8 mouse cellular contexts compared by ENCODE assay signal in the genomic region with DNA sequence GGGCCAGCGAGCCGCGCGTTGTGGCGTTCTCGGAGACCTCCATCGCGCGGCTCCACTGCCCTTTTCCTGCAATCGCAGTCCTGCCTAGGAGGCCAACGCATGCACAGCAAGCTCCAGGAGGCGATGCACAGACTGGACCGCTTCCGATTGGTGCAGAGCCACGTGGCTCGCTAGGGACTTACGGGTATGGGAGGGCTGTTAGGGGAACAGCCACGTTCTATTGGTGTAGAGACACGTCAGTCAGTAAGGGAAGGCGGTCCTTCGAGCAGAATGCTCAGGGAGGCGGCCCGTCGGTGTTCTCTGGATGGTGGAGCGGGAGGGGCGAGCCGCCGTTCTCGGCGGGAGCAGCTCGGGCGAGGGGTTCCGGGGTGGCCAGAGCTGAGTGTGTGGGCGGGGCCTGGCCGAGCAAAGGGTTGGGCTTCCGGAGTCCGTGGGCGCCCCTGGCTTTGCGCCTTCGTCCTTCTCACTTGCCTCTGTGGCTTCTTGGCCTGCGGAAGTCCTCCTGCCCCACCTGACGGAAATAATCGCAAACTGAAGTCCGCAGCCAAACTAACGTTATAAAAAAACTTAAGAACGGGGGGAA. TPM values are rescaled to one million over a fixed set of nuclear protein-coding genes. Genes with fewer than 3 reads are reported as not detected.
DNase-seq lines count a peak whose midpoint lies in the region; ATAC-seq lines count a peak whose summit lies in the region.

B3gntl1 (minus strand) TSS at position 164 of the 583 bp plus-strand sequence.

- peak; percentile 98 to 99 for DNase-seq in adrenal gland, adult 18-20 months (ENCODE audit: low spot score in 2 of 2)
- peak; percentile 96 for DNase-seq in embryo, embryonic 11 days
- DNase-seq in gastrocnemius, postnatal 25 days, result peak; percentile 99
- DNase-seq in intestine, embryonic 14.5 days (ENCODE audit: low spot score), result peak; percentile 100
- DNase-seq in left cerebral cortex, postnatal 14 days (ENCODE audit: low spot score in 2 of 2), result peak; percentile 99 to 100
- DNase-seq in mesoderm, embryonic 11.5 days (ENCODE audit: low read depth, low spot score), result peak; percentile 100
- peak; percentile 98 to 99 for DNase-seq in right cerebral cortex, postnatal 36 days (ENCODE audit: low spot score in 2 of 2)
- DNase-seq in yolk sac, embryonic 10.5 days (ENCODE audit: low spot score), result peak; percentile 99

- no peaks in the 10 kb centered on the region for H3K27me3 ChIP-seq in intestine, embryonic 14.5 days (replicated peaks; ENCODE audit: control insufficient read depth, insufficient read depth, low read length)

- H3K36me3 ChIP-seq in intestine, embryonic 14.5 days (ENCODE audit: control insufficient read depth, insufficient read depth, low read length), result peaks cover 4% of the 10 kb centered on the region; the same call in 1 of the 2 replicates

- peak within 1 kb of the TSS; percentile 94 for H3K27ac ChIP-seq in intestine, embryonic 14.5 days (ENCODE audit: low read depth)

- peak; percentile 100 for ATAC-seq in intestine, embryonic 14.5 days (replicated peaks; ENCODE audit: low FRiP score, low TSS enrichment, low read depth)

- no peaks in the 10 kb centered on the region for H3K9me3 ChIP-seq in intestine, embryonic 14.5 days (ENCODE audit: control insufficient read depth, low read length)

- H3K4me3 ChIP-seq in intestine, embryonic 14.5 days (ENCODE audit: low read depth, low read length), result peak within 1 kb of the TSS; percentile 76

- peak within 1 kb of the TSS; percentile 69 for H3K9ac ChIP-seq in intestine, embryonic 14.5 days (ENCODE audit: low read length)

- H3K4me2 ChIP-seq in intestine, embryonic 14.5 days (ENCODE audit: low read length), result peak within 1 kb of the TSS; percentile 77

- H3K4me1 ChIP-seq in intestine, embryonic 14.5 days (replicated peaks; ENCODE audit: control insufficient read depth, insufficient read depth, low read length), result peaks cover 7% of the 10 kb centered on the region; the same call in 1 of the 2 replicates

- 2% methylated on average over 46 of the region's 46 CpGs for WGBS in intestine, embryonic 14.5 days

- intact Hi-C loops in left cerebral cortex, postnatal 14 days (cut with DNase I), result no loop called here

RNA-seq across cellular contexts. Expression of gene B3gntl1, which starts in this region (rescaled TPM):
- 1 to 10 TPM; 4.9 to 7.1 TPM for total RNA-seq in adrenal gland, adult 18-20 months (2021)
- 1 to 10 TPM; 2.4 to 2.5 TPM for total RNA-seq in gastrocnemius, postnatal 25 days (2021)
- polyA plus RNA-seq in intestine, embryonic 14.5 days (2014; fragmentation: Nextera tagmentation; extraction: Ambion mirVana), result 8.0 and 8.3 TPM in 2 replicates
- 1 to 10 TPM; 5.7 to 7.1 TPM for total RNA-seq in left cerebral cortex, postnatal 14 days (2021)

Comparison
In these comparisons a context has a peak if more than half of its experiments do, and no peak if none do; other contexts are left out.
1. Peak in every context shown above with its lines: DNase-seq, ATAC-seq, H3K4me3 ChIP-seq and H3K27ac ChIP-seq.